8 mouse cellular contexts compared by ENCODE assay signal in genomic region chr19:21778147-21778917, GRCm38 (mm10). TPM values are rescaled to one million over a fixed set of nuclear protein-coding genes. Genes with fewer than 3 reads are reported as not detected.
DNase-seq lines count a peak whose midpoint lies in the region; ATAC-seq and TF ChIP-seq lines count a peak whose summit lies in the region.

TSS of gene Cemip2 (plus strand) at chr19:21778342.

- H3K36me3 ChIP-seq in hindbrain, embryonic 11.5 days (ENCODE audit: control insufficient read depth, insufficient read depth, low read length) = no peaks in the 10 kb centered on the region
- H3K36me3 ChIP-seq in lung, postnatal 0 days (ENCODE audit: insufficient read depth, low read length) = no peaks in the 10 kb centered on the region

- peak within 1 kb of the TSS; percentile 72 for H3K4me2 ChIP-seq in hindbrain, embryonic 11.5 days (replicated peaks; ENCODE audit: low read depth, low read length)
- H3K4me2 ChIP-seq in lung, postnatal 0 days (replicated peaks; ENCODE audit: low read depth, low read length) = peak within 1 kb of the TSS; percentile 76

- H3K4me1 ChIP-seq in hindbrain, embryonic 11.5 days (replicated peaks; ENCODE audit: control insufficient read depth, insufficient read depth, low read length) = peaks cover 3% of the 10 kb centered on the region; the same call in 1 of the 2 replicates
- H3K4me1 ChIP-seq in lung, postnatal 0 days (ENCODE audit: insufficient read depth, low read depth, low read length) = peaks cover 13% of the 10 kb centered on the region

- DNase-seq in NIH3T3 (ENCODE audit: low read depth) = peak; percentile 99
- peak; percentile 96 for DNase-seq in cerebellum, adult 9-11 months
- DNase-seq in frontal cortex, adult 2 months (ENCODE audit: extremely low spot score in 1 of 2, low spot score in 1 of 2) = peak; percentile 87 to 96
- DNase-seq in hindbrain, embryonic 11.5 days (ENCODE audit: low spot score) = peak; percentile 98
- peak; percentile 91 to 96 for DNase-seq in layer of hippocampus, postnatal 10 days (ENCODE audit: low spot score in 2 of 2)
- DNase-seq in lung, postnatal 0 days (ENCODE audit: low spot score) = peak; percentile 97
- peak; percentile 93 for DNase-seq in ovary, postnatal 10 days (ENCODE audit: low spot score)
- DNase-seq in thymus, postnatal 0 days (ENCODE audit: low spot score) = peak; percentile 91

- peak; percentile 80 for TF ChIP-seq CTCF in lung, postnatal 0 days (IDR thresholded peaks at IDR 0.05)

- no peaks in the 10 kb centered on the region for H3K27me3 ChIP-seq in hindbrain, embryonic 11.5 days (ENCODE audit: control insufficient read depth, insufficient read depth, low read length)
- no peaks in the 10 kb centered on the region for H3K27me3 ChIP-seq in lung, postnatal 0 days (replicated peaks; ENCODE audit: insufficient read depth, low read length)

- peak; percentile 94 for ATAC-seq in hindbrain, embryonic 11.5 days (ENCODE audit: low FRiP score)
- ATAC-seq in lung, postnatal 0 days = peak; percentile 95

- H3K4me3 ChIP-seq in hindbrain, embryonic 11.5 days (ENCODE audit: low read depth, low read length) = peak within 1 kb of the TSS; percentile 86
- peak within 1 kb of the TSS; percentile 76 for H3K4me3 ChIP-seq in lung, postnatal 0 days (ENCODE audit: low read depth, low read length)

- WGBS in hindbrain, embryonic 11.5 days = under 1% methylated on average over 68 of the region's 75 CpGs
- WGBS in lung, postnatal 0 days = under 1% methylated on average over 48 of the region's 75 CpGs

- H3K27ac ChIP-seq in hindbrain, embryonic 11.5 days (ENCODE audit: low read depth, low read length) = peak within 1 kb of the TSS; percentile 97
- H3K27ac ChIP-seq in lung, postnatal 0 days (ENCODE audit: low read length) = peak within 1 kb of the TSS; percentile 88

- no peak for TF ChIP-seq EP300 in lung, postnatal 0 days (IDR thresholded peaks at IDR 0.05)

- peak within 1 kb of the TSS; percentile 96 for H3K9ac ChIP-seq in hindbrain, embryonic 11.5 days (ENCODE audit: low read depth, low read length)
- peak within 1 kb of the TSS; percentile 74 for H3K9ac ChIP-seq in lung, postnatal 0 days (replicated peaks; ENCODE audit: low read depth)

- H3K9me3 ChIP-seq in hindbrain, embryonic 11.5 days (ENCODE audit: control insufficient read depth, low read length) = no peaks in the 10 kb centered on the region
- no peaks in the 10 kb centered on the region for H3K9me3 ChIP-seq in lung, postnatal 0 days (ENCODE audit: low read length)

RNA-seq across cellular contexts. Expression of gene Cemip2, which starts in this region (rescaled TPM):
- polyA plus RNA-seq in frontal cortex, adult 2 months (2012; rRNA removed) = 7.5 and 8.1 TPM in 2 replicates
- 85.6 and 91.3 TPM in 2 replicates for polyA plus RNA-seq in hindbrain, embryonic 11.5 days (2014; fragmentation: Nextera tagmentation; extraction: Ambion mirVana)
- 10 to 100 TPM; 18.5 to 22.9 TPM for total RNA-seq in layer of hippocampus, postnatal 10 days (2021)
- polyA plus RNA-seq in lung, postnatal 0 days (2015; fragmentation: Nextera tagmentation; extraction: Ambion mirVana) = 46.7 and 47.2 TPM in 2 replicates
- 4.7 and 5.6 TPM in 2 replicates for polyA plus RNA-seq in thymus, postnatal 0 days (2015; fragmentation: Nextera tagmentation; extraction: Ambion mirVana)

Comparison
In these comparisons a context has a peak if more than half of its experiments do, and no peak if none do; other contexts are left out.
1. Peak in every context shown above with its lines: DNase-seq, ATAC-seq, H3K4me3 ChIP-seq and H3K27ac ChIP-seq.